Mouse (Mus musculus) mouse trophoblast stem cell (cell line): ENCODE results near the gene Glt28d2.

Experiments
- in situ Hi-C, 2 experiments: fragments of 300-500 bp; cut with MseI, MboI; formaldehyde crosslinking; loops; 2 replicates in 1 of 2; 3 replicates in 1 of 2; pipeline ENCODE4 v1.15.1; 2025

Gene Glt28d2

GRCm38 (mm10) chr3:85827283-85827682 is 60.0 kb downstream of the Glt28d2 start:
- in situ Hi-C loops = no loop called here

DNA sequence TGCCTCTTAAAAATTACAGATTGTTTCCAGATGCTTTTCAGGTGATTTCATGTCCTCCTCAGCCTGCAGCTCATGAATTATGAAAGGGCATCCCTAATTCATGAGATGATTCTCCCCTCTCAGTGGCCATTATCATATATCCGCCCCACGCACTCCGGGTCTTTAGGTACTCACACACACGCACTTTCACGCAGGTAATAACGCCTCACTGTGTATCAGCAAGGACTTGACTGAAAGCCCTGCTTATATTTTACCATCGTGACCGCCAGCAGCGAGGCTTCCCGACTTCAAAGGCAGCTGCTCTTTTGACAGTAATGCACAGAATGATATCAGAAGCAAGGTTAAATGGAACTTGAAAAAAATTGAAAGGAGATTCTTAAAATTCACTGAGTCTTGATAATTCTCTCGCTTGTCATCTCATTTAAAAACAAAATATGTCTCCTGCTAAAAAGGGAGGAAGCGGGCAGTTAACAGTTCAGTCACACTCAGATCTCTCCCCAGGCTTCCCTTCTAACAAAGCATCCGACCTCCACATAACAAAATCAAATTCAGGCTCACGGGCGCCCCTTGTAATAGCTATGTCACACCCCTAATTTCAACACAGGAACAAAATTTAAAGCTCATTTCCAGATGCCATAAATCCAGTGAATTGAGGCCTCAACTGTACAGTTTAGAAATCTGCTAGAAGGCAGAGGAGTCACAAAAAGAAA is 66.3 kb downstream of the Glt28d2 start:
- in situ Hi-C loops = no loop called here
